Mouse (Mus musculus) urinary bladder, adult 18-20 months (tissue): ENCODE data around the gene Klhdc4.

Experiments
- DNase-seq, 2 experiments: peaks; one replicate each; pipeline ENCODE4 v3.0.0; 2022; ENCODE audit warnings: low spot score in 2 of 2, mixed read lengths in 2 of 2

The Klhdc4 gene

DNA sequence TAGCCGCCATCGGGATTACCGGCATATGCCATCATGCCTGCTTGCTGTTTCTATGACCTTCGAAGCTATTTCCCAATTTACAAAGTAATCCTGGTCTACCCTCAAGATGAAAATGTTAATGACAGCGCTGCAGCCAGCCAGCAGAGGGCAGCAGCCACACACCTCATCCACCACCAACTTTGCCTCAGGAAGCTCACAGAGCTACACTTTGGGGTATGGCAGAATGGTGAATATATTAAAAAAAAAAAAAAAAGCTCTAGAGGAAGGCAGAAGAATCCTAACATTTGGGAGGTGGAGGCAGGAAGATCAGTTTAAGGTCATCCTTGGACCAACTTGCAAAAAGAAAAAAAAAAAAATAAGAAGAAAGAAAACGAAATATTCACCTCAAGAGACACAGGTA is 20.6 kb upstream of the Klhdc4 start:
- peak in 1 of 2 experiments; percentile 33 for DNase-seq

DNA sequence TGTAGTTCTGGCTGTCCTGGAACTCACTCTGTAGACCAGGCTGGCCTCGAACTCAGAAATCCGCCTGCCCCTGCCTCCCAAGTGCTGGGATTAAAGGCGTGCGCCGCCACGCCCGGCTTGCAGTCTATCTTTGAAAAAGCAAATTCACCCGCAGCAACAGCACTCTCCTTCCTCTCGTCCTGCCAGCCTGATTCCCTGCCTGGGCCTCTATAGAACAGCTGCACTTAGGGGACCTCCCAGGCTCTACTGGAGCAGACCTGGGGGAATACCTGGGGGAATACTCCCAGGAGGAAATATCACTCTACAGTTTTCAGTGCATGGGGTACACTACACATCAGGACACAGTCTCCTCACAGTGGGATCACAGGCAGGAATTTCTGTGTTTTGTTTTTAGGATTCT is 19.9 kb upstream of the Klhdc4 start:
- DNase-seq: no peak

DNA sequence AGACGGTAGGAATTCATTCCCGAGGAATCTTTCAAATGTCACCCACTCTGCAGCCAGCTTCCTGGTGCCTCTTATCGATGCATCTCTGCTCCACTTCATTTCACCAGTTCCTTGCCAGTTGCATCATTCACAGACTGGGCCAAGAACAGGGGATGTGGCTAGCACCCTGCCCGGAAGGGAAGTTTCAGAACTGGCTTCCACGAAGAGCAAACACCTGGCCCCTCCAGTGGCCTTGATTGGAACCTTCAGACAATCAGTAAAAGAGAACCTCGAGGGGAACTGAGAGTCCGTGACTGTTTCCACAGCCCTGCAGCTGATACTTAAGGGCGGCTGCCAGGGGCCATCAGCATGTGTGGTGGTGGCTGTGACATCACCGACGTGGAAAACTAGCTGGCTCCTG is 19.1 kb upstream of the Klhdc4 start:
- no peak for DNase-seq

DNA sequence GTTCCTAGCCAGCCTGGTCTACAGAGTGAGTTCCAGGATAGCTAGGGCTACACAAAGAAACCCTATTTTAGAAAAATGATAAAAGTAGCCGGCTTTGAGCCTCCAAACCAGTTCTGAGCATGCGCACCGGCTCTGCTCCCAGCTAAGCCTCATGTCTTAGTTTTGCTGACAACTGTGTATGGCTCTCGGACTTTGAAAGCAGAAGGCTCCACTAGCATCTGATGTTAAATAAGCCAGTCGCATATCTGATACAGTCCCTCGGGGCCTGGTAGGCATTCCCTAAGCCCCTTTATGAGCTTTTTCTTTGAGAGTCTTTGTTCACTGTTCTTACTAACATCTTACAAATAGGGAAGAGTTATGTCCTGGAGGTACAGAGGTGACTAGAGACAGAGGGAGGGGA is 18.6 kb upstream of the Klhdc4 start:
- no peak for DNase-seq

DNA sequence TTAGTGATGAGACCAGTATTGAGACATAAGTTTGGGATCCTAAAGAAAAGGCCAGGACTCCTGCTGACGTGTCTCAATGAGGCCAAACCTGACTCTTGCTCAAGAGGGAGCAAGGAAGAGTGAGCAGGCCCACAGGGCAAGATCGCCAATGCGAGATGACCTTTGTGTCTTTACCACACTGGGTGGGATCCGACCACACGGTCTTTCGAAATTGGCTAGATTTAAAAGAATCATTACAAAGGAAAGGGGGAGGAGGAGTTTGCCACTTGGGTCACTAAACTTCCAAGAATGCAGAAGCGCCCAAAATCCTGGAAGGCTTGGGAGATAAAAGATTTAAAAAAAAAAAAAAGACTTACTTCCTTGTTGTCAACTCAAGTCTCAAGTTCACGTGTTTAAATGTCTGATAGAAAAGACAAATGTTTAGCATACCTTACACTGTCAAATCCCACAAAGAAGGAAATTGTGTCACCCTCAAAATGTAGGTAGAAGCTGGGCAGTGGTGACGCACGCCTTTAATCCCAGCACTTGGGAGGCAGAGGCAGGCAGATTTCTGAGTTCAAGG is 18.0 kb upstream of the Klhdc4 start:
- no peak for DNase-seq

DNA sequence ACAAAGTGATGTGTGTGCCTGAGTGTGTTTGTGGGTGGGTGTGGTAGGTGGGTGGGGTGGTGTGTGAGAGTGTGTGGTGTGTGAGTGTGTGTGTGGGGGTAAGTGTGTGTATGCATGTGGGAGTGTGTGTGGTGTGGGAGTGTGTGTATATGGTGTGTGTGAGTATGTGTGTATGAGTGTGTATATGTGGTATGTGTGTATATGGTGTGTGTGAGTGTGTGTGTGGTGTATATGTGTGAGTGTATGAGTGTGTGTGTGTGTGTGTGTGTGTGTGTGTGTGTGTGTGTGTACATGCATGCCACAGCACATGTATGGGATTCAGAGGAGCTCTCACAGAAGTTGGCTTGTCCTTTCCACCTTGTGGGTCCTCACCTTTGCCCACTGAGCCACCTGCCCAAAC is 17.4 kb upstream of the Klhdc4 start:
- DNase-seq: no peak

DNA sequence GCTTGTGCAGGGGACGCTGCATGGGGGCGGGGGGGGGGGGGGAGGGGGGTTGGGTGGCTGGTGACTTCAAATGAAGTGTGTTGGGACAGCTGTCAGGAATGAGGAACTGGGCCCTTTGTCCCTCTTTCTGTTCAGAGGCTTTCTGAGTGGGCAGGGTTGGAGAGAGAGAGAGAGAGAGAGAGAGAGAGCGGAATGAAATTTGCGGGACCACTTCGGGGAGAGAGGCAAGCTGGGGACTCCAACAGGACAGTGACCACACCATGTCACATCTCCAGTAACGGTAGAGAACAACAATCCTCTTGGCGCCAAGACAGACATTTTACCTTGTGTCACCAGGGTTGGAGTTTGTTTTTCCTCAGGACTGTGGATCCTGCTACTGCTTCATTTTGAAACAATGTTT is 15.4 kb upstream of the Klhdc4 start:
- no peak for DNase-seq

DNA sequence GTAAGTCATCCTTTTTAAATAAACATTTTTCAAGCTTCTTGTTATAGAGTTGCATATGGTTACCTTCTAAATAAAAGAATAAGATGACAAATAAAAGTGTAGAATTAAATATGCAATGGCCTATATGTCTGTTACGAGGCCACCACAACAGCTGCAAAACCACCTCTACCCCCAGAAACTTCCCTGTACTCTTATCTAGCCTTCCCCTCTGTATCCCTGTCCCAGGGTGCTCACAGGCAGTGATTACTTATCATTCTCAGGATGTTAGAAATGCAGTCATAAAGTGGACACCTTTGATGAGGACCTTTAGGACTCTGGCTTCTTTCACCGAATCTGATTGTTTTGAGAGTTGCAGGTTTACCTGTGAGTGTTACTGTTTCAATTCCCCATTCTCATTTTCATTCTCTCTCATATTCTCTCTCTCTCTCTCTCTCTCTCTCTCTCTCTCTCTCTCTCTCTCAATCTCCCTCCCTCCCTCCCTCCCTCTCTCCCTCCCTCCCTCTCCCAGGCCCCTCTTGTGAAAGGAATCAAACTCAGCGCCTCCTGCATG is 13.9 kb upstream of the Klhdc4 start:
- no peak for DNase-seq

DNA sequence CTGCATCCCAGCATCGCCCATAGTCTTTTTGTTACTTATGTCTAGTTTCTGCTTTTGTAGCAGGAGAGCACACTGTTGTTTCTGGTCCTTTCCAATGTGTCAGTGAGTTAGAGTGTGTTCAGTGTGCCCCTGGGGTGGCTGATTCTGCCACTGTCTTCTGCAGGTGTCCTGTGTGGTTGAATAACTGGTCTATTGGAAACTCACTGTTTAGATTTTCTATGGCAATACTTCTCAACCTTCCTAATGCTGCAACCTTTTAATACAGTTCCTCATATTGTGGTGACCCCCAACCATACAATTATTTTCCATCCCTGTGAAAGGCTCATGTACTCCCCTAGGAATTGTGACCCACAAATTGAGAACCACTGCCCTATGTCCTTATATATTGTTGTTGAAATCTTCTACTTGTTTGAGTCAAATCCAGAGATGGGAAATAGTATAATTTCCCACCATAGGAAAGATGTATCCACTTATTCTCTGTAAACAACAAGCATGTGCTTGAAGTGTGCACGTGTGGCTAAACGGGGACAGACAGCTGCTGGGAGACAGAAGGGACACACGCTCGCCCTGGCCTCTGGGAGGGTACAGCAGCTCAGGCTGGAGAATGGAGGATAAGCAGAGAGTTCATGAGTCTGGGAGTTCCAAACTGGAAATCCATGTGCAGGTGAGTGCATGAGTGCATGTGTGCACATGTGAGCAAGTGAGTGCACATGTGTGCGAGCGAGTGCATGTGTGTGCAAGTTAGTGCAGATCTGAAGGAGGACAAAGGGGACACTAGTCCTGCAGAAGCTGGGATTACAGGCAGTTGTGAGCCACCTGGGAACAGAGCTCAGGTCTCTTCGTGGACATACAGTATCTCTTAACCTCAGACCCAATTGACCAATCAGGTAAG is 12.9 kb upstream of the Klhdc4 start:
- DNase-seq: no peak

DNA sequence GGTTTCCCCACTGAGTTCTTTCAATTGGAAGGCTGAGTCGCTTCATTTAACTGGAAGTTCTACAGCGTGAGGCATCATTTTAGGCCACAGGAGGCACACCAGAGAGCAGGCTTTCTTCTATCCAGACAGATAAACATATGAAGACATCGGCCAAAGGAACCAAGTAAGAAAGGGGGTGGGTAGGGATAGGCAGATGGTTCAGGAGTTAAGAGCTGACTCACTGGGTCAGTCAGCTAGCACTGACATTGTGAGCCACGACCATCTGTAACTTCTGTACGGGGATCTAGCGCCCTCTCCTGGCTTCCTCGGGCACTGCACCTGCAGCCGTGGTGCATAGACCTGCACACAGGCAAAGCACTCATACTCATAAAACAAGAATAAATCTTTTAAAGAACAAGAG is 11.9 kb upstream of the Klhdc4 start:
- no peak for DNase-seq

DNA sequence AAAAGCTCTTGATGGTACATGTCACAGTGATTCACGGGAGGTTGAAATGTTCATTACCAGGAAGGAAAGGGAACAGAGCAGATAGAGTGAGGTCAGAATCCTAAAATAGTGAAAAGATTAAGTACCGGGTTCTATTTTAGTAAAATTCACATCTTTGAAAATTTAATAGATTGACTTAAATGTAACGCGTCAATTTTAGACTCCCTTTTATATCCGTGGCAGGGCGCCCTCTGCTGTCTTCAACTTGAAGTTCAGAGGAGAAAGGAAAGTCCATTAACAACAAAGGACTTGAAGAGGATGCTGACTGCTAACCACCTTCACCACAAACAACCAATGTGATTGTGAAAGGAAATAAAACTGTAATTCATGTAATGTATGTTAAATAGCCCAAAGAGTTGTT is 3.1 kb upstream of the Klhdc4 start:
- DNase-seq: peak in 1 of 2 experiments; percentile 50

DNA sequence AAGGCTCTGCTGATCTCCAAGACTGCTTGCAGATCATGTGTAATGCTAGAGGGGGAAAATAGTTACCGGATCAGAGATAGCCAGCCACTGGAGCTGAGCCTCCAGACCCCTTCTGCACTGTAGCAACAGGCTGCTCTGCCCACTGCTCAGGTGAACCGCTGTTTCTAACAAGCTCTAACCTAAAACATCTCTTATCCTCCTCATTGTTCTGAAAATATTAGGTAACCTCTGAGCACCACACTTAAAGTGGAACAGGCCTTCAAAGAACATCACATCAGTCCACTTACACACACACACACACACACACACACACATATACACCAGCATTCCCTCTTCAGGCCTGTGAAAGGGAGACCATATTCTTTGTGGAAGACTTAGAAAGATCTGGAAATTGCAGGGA is 2.7 kb upstream of the Klhdc4 start:
- DNase-seq: no peak

DNA sequence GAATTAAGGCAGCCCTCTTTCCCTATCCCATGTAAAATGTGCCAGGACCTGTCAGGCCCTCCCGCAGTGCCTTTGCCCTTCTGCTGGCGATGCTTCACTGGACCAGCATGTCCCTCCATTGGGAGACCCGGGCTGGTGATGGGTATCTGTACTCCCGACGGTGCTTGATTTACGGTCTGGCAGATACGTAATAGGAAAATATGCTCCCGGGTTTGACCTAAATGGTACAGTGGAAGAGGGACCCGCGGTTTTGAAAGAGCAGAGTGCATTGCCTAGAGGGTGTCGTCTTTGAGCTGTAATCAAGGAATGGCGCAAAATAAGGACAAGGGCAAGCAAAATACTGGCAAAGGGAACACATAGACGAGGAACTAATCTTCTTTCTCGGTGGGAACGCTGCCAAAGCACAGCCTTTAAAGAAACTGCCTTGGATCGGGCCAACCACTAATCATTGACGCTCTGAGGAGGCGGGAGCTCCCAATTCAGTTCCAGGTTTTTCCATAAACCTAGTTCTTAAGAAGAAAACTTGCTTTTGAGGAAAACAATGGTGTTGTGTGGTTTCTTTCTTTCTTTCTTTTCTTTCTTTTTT is 501 bp upstream of the Klhdc4 start:
- no peak for DNase-seq

DNA sequence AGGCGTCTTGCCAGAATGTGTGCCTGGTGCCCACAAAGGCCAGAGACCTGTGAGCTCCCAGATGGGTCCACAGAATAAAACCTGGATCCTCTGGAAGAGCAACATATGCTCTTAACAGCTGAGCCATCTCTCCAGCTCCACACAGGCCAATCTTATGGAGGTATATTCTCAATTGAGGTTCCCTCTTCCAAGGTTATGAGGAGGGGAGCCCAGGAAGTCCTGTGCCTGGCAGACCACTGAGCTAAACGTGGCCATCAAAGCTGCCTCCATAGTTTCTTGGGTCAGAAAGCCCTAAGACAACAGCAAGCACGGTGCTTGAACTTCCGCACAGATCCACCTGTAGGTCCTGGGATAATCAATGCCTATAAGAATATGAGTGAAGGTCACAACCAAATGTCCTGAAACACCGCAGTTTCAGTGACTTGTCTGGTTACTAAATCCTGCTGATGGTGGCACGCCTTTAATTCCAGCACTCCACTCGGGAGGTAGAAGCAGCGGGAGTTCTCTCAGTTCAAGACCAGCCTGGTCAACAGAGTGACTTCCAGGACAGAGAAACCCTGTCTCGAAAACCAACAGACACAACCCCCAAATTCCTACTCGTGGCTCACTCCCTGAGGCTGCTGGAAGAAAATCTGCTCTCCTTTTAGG is 869 bp downstream of the Klhdc4 start:
- no peak for DNase-seq

DNA sequence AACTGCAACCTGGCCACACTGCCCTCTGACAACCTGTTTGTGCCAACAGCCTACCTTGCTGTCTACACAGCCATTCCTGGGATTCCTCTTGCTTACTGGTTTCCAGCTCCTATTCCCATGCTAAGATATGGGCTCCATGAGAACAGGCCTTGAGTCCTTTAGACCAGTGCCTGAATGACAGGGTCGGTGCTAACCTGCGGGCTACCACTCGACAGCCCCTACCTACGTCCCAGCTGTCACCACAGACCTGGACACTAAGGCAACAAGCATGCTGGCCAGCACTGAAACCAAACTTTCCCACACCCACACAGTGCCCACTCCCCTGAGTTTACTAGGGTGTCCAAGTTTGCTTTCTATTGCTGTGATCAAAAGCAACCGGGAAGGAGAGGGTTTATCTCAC is 1.6 kb downstream of the Klhdc4 start:
- DNase-seq: no peak

DNA sequence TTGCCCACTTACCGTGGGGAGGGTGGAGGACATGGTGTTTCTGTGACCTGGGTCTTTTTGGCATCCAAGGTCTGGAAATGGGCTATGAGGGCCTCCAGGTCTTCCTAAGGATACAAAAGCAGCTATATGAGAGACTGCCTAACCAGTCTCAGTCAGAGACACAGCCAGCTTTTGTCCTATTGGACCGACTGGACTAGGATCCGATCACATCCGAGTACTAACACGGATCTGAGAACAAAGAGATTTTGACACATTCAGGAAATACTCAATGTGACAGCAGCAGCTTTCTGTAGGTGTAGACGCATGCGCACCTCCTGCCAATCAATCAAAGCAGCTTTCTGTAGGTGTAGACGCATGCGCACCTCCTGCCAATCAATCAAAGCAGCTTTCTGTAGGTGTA is 7.6 kb downstream of the Klhdc4 start:
- no peak for DNase-seq

DNA sequence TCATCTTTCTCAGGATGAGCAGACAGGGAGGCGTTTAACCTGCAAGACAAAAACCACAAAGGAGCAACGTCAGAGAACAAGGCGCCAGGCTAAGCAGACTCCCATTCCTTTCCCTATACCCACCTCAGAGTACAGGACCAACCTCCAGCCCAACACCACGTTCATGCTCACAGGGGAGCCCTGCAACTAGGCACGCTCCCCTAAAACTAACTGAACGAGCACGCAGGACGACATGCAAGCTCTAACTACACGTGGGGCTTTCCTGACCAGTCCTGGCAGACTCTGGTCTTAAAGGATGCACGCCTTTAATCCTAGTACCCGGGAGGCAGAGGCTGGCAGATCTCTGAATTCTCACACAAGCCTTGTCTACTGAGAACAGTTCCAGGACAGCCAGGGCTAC is 8.0 kb downstream of the Klhdc4 start:
- no peak for DNase-seq

DNA sequence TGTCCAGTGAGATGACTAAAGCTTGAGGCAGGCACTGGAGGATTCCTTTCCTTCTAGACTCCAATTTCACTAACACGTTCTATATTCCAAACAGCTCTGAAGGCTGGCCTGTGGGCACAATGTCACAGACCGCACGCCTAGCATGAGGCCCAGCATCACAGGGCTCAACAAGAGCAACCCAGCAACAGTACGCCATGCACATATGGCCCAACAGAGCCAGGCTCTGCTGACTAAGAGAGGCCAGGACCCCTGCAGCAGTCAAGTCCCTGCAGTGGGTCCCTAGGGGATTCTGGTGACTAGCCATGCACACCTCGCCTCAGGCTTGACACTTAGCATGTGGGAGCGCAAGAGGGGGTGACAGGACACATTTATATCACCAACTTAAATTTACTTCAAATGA is 8.5 kb downstream of the Klhdc4 start:
- DNase-seq: no peak

DNA sequence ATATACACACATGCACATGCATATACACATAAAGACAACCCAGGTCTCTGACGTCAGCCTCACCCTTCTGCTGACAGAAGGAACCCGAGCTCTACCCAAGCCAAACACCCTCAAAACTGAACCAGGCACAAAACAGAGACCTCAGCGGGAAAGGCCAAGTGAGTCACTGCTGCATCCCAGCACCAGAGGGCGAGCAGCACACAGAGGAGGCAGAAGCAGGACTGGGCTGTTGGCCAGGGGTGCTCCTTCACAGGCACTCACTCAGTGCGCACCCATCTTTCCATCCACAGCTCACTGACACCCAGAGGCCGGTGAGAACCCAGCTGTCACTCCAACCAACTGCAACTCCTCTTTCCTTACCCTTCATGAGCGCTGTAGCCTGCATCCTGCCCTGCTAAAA is 11.1 kb downstream of the Klhdc4 start:
- no peak for DNase-seq

DNA sequence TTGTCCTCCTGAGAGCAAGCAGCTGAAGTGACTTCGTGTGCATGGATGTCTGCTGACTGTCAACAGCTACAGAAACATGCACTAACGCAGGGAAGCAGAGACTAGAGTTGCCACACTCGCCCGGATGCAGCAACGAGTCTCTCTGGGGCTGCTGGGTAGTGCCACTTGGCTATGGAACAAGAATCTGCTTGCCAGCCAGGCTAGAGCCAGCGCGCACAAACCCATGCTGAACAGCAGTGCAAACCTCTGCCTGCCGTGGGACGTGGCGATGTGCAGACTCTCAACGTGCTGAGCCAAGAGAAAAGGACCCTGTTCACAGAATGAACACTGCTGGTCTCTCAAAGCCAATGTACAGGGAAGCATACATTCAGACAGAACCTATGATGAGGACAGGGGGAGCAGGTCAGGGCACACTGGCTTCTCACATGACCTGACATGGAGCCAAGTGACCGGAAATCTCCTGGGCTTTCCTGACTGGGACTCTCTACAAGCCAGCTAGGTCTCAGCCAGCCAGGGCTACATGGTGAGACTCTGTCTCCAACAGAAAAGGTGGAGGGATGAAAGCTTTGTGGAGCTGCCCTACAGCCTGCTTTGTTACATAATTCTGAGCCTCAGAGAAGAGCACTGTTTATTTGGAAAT is 17.3 kb downstream of the Klhdc4 start:
- DNase-seq: no peak

DNA sequence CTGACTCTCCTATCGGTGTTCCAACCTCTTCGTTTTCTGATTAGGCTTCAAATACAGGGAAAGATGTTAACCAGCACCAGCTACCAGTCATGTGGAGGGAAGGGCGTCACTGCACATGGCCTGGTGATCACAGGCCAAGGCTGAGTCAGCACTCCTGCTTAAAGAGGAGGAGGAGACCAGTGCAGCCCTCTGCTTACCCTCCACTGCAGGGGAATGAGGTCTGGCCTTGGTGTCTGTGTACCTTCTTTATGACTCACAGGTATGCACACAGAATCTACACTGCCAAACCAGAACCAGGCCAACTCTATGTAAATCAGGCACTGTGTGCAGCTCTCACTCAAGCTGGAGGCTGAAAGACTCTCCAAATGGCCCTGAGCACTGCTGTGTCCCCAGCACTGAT is 17.9 kb downstream of the Klhdc4 start:
- DNase-seq: no peak
